Mouse (Mus musculus): ENCODE measurements at regions not wholly inside any gene's neighbourhood (a gene's known extent, or its start where the extent isn't known, plus 50 kb on each side); places are given as distances from the start of the nearest gene placed in this dataset.

- ATAC-seq (replicated peaks) = no peak
- Histone ChIP-seq H3K36me3 (replicated peaks) (no peaks in the 10 kb centered on the region), H3K4me2 (no peak overlapping the region), H3K9ac (no peak overlapping the region), H3K4me1 (peaks cover 11% of the 10 kb centered on the region), H3K27me3 (replicated peaks) (0 out of 2 replicates have a peak, but pooled peaks cover 7% of the 10 kb centered on the region), H3K9me3 (no peaks in the 10 kb centered on the region), H3K27ac (no peak overlapping the region), H3K4me3 (no peak overlapping the region)
- 90% methylated on average over 8 of the region's 8 CpGs for WGBS
Observed at GRCm38 (mm10) chr7:134549286-134549919, 121.1 kb upstream of the Dock1 start.

- Histone ChIP-seq H3K4me2 (0 out of 2 replicates have a peak overlapping the region, but pooled peaks have one; percentile 20), H3K9ac (no peak overlapping the region), H3K27me3 (replicated peaks) (0 out of 2 replicates have a peak, but pooled peaks cover 7% of the 10 kb centered on the region), H3K4me3 (no peak overlapping the region), H3K9me3 (no peaks in the 10 kb centered on the region), H3K36me3 (replicated peaks) (no peaks in the 10 kb centered on the region), H3K27ac (0 out of 2 replicates have a peak overlapping the region, but pooled peaks have one; percentile 6), H3K4me1 (peaks cover 11% of the 10 kb centered on the region)
- WGBS = 8% methylated on average over 7 of the region's 7 CpGs
- peak; percentile 80 for ATAC-seq (replicated peaks)
Observed at GRCm38 (mm10) chr7:134550221-134550809, 120.1 kb upstream of the Dock1 start.

- H3K4me1 ChIP-seq = peaks cover 11% of the 10 kb centered on the region
- H3K9me3 ChIP-seq = no peaks in the 10 kb centered on the region
- H3K36me3 ChIP-seq (replicated peaks) = no peaks in the 10 kb centered on the region
- H3K27ac ChIP-seq = no peak overlapping the region
- H3K9ac ChIP-seq = no peak overlapping the region
- H3K4me3 ChIP-seq = no peak overlapping the region
- no peak for ATAC-seq (replicated peaks)
- WGBS = 60% methylated on average over 6 of the region's 6 CpGs
- 0 out of 2 replicates have a peak, but pooled peaks cover 7% of the 10 kb centered on the region for H3K27me3 ChIP-seq (replicated peaks)
- no peak overlapping the region for H3K4me2 ChIP-seq
Observed at GRCm38 (mm10) chr7:134552051-134552451, 118.4 kb upstream of the Dock1 start.

- Histone ChIP-seq H3K27me3 (replicated peaks) (0 out of 2 replicates have a peak, but pooled peaks cover 4% of the 10 kb centered on the region), H3K4me3 (no peak overlapping the region), H3K4me1 (no peaks in the 10 kb centered on the region), H3K9me3 (no peaks in the 10 kb centered on the region), H3K36me3 (replicated peaks) (no peaks in the 10 kb centered on the region), H3K27ac (no peak overlapping the region), H3K4me2 (no peak overlapping the region), H3K9ac (no peak overlapping the region)
- no peak for ATAC-seq (replicated peaks)
- 79% methylated on average over 4 of the region's 4 CpGs for WGBS
Observed at GRCm38 (mm10) chr7:134556061-134556460, 114.4 kb upstream of the Dock1 start.

GRCm38 (mm10) chr7:134566322-134566721 is 104.1 kb upstream of the Dock1 start:
- no peaks in the 10 kb centered on the region for H3K9me3 ChIP-seq
- no peak overlapping the region for H3K27ac ChIP-seq
- WGBS = 84% methylated on average over 5 of the region's 5 CpGs
- H3K36me3 ChIP-seq (replicated peaks) = no peaks in the 10 kb centered on the region
- no peaks in the 10 kb centered on the region for H3K27me3 ChIP-seq (replicated peaks)
- ATAC-seq (replicated peaks) = no peak
- H3K4me3 ChIP-seq = no peak overlapping the region
- no peak overlapping the region for H3K4me2 ChIP-seq
- no peaks in the 10 kb centered on the region for H3K4me1 ChIP-seq
- H3K9ac ChIP-seq = no peak overlapping the region

GRCm38 (mm10) chr7:134569247-134569646 is 101.2 kb upstream of the Dock1 start:
- Histone ChIP-seq H3K27me3 (replicated peaks) (no peaks in the 10 kb centered on the region), H3K27ac (no peak overlapping the region), H3K9ac (no peak overlapping the region), H3K36me3 (replicated peaks) (no peaks in the 10 kb centered on the region), H3K4me1 (no peaks in the 10 kb centered on the region), H3K4me3 (no peak overlapping the region), H3K9me3 (no peaks in the 10 kb centered on the region), H3K4me2 (no peak overlapping the region)
- 86% methylated on average over 3 of the region's 3 CpGs for WGBS
- ATAC-seq (replicated peaks) = no peak

GRCm38 (mm10) chr7:134570176-134570810 is 100.2 kb upstream of the Dock1 start:
- Histone ChIP-seq H3K4me3 (no peak overlapping the region), H3K27me3 (replicated peaks) (no peaks in the 10 kb centered on the region), H3K4me2 (no peak overlapping the region), H3K36me3 (replicated peaks) (no peaks in the 10 kb centered on the region), H3K27ac (no peak overlapping the region), H3K9me3 (no peaks in the 10 kb centered on the region), H3K9ac (no peak overlapping the region), H3K4me1 (no peaks in the 10 kb centered on the region)
- no peak for ATAC-seq (replicated peaks)
- 93% methylated on average over 5 of the region's 5 CpGs for WGBS

- no peak for ATAC-seq (replicated peaks)
- no peaks in the 10 kb centered on the region for H3K4me1 ChIP-seq
Observed at GRCm38 (mm10) chr7:134581746-134582145, 88.7 kb upstream of the Dock1 start.

GRCm38 (mm10) chr7:134585478-134585877 is 85.0 kb upstream of the Dock1 start:
- ATAC-seq (replicated peaks) = no peak
- H3K4me2 ChIP-seq = no peak overlapping the region
- H3K4me1 ChIP-seq = no peaks in the 10 kb centered on the region
- no peak overlapping the region for H3K4me3 ChIP-seq
- no peak overlapping the region for H3K9ac ChIP-seq
- no peaks in the 10 kb centered on the region for H3K36me3 ChIP-seq (replicated peaks)
- WGBS = 92% methylated on average over 5 of the region's 5 CpGs
- H3K27me3 ChIP-seq (replicated peaks) = no peaks in the 10 kb centered on the region
- no peak overlapping the region for H3K27ac ChIP-seq
- H3K9me3 ChIP-seq = no peaks in the 10 kb centered on the region

More at GRCm38 (mm10) chr7:134581746-134582145, 88.7 kb upstream of the Dock1 start:
- H3K36me3 ChIP-seq (replicated peaks) = no peaks in the 10 kb centered on the region
- no peak overlapping the region for H3K4me2 ChIP-seq
- no peaks in the 10 kb centered on the region for H3K9me3 ChIP-seq
- H3K9ac ChIP-seq = no peak overlapping the region
- H3K4me3 ChIP-seq = no peak overlapping the region
- no peaks in the 10 kb centered on the region for H3K27me3 ChIP-seq (replicated peaks)
- H3K27ac ChIP-seq = no peak overlapping the region

GRCm38 (mm10) chr7:134586990-134587389 is 83.5 kb upstream of the Dock1 start:
- Histone ChIP-seq H3K36me3 (replicated peaks) (no peaks in the 10 kb centered on the region), H3K4me1 (no peaks in the 10 kb centered on the region), H3K27ac (no peak overlapping the region), H3K9me3 (no peaks in the 10 kb centered on the region), H3K4me3 (no peak overlapping the region), H3K4me2 (no peak overlapping the region), H3K9ac (no peak overlapping the region), H3K27me3 (replicated peaks) (no peaks in the 10 kb centered on the region)
- WGBS = 94% methylated on average over 6 of the region's 6 CpGs
- ATAC-seq (replicated peaks) = no peak

GRCm38 (mm10) chr7:134607886-134608285 is 62.6 kb upstream of the Dock1 start:
- no peaks in the 10 kb centered on the region for H3K9me3 ChIP-seq
- 54% methylated on average over 3 of the region's 3 CpGs for WGBS

GRCm38 (mm10) chr7:134610159-134610558 is 60.3 kb upstream of the Dock1 start:
- Histone ChIP-seq H3K27me3 (replicated peaks) (no peaks in the 10 kb centered on the region), H3K36me3 (replicated peaks) (no peaks in the 10 kb centered on the region), H3K4me1 (no peaks in the 10 kb centered on the region), H3K27ac (no peak overlapping the region), H3K9ac (no peak overlapping the region), H3K4me3 (no peak overlapping the region), H3K9me3 (no peaks in the 10 kb centered on the region), H3K4me2 (no peak overlapping the region)
- ATAC-seq (replicated peaks) = no peak
- 81% methylated on average over 2 of the region's 2 CpGs for WGBS

More at GRCm38 (mm10) chr7:134607886-134608285, 62.6 kb upstream of the Dock1 start:
- no peak overlapping the region for H3K9ac ChIP-seq
- no peak overlapping the region for H3K4me2 ChIP-seq
- H3K4me3 ChIP-seq = no peak overlapping the region
- no peaks in the 10 kb centered on the region for H3K4me1 ChIP-seq
- H3K36me3 ChIP-seq (replicated peaks) = no peaks in the 10 kb centered on the region
- no peak for ATAC-seq (replicated peaks)
- no peak overlapping the region for H3K27ac ChIP-seq
- no peaks in the 10 kb centered on the region for H3K27me3 ChIP-seq (replicated peaks)

Data from midbrain, embryonic 15.5 days (tissue).